Mouse (Mus musculus) megakaryocyte, embryonic 14.5 days (primary cell): ENCODE measurements at regions not wholly inside any gene's neighbourhood (a gene's known extent, or its start where the extent isn't known, plus 50 kb on each side); places are given as distances from the start of the nearest gene placed in this dataset.

ENCODE experiments used
- H3K27me3 ChIP-seq: replicated peaks from 2 replicates; pipeline ENCODE3; 2012; ENCODE audit warnings: inconsistent platforms
- H3K36me3 ChIP-seq: replicated peaks from 2 replicates; pipeline ENCODE3; 2012; ENCODE audit warnings: low read length, inconsistent platforms, mixed read lengths
- H3K4me1 ChIP-seq: 2 replicates; pipeline ENCODE4 v1.6.1; 2012; ENCODE audit warnings: inconsistent platforms
- H3K4me3 ChIP-seq: replicated peaks from 2 replicates; pipeline ENCODE3; 2012; ENCODE audit warnings: moderate library complexity, mild to moderate bottlenecking, inconsistent platforms
- H3K9me3 ChIP-seq: 2 replicates; pipeline ENCODE4 v1.6.1; 2012; ENCODE audit warnings: inconsistent platforms
- FLI1 ChIP-seq: IDR thresholded peaks from 2 replicates; pipeline ENCODE4 v1.6.1; 2012; ENCODE audit warnings: low read length, inconsistent platforms, mixed read lengths
- GATA1 ChIP-seq: IDR thresholded peaks from 3 replicates; pipeline ENCODE4 v1.6.1; 2012; ENCODE audit warnings: mixed read lengths, low read length, inconsistent platforms, borderline replicate concordance

DNA sequence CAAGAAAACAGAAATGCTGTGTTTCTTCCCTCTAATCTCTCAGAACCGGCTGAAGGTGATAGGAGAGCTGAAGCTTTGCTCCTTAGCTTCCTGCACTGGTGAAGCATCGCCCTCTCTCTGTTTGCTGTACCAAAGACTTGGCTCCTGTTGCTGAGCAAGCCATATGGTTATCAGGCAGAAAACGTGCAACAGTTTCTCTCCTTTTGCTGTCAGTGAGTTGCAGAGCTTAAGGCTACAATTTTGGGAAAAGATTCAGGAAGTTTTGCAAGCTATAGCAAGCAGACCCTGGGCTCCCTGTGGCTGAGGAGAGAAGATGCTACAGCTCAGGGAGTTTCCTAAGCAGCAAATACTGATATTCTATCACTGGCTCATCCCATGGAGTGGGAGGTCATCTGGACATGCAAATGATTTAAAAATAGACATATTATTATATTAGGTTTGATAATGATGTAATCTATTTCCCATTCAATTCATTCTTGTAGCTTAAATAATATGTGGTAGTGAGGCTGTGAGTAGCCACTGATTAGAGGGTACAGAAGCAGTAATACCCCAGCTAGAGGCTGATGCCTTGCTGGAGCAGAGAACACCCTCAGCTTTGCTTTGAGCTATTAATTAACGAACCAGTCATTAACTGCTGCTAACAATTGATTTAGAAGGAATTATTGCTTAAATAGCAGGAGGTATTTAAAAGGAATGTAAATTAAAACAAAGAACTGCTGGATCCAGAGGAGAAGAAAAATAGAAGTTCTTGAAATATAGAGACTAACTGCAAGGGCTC is 240.1 kb upstream of the Emcn start:
- Histone ChIP-seq H3K27me3 (no peaks in the 10 kb centered on the region), H3K36me3 (no peaks in the 10 kb centered on the region), H3K9me3 (no peaks in the 10 kb centered on the region), H3K4me1 (no peaks in the 10 kb centered on the region), H3K4me3 (no peak overlapping the region)
- TF ChIP-seq FLI1 (no peak), GATA1 (no peak)

DNA sequence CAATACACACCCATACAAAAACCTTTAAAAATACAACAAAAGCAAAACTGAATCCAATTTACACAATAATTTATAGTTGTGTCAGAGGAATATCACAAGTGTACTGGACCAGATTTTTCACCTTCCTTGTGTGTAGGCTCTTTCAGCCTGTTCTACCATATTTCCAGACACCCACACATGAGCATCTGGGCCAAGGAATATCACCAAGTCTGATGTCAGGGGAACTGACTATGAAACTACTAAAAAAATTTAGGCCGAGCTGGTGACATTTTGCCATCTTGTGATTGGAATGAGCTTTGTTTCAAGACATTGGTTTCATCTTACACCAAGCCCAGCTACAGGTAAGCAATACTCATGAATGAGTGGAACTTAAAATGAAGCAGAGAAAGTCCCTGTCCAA is 234.9 kb upstream of the Emcn start:
- Histone ChIP-seq H3K27me3 (no peaks in the 10 kb centered on the region), H3K4me1 (no peaks in the 10 kb centered on the region), H3K9me3 (0 out of 2 replicates have a peak, but pooled peaks cover 3% of the 10 kb centered on the region), H3K4me3 (no peak overlapping the region), H3K36me3 (no peaks in the 10 kb centered on the region)
- TF ChIP-seq FLI1 (no peak), GATA1 (no peak)

DNA sequence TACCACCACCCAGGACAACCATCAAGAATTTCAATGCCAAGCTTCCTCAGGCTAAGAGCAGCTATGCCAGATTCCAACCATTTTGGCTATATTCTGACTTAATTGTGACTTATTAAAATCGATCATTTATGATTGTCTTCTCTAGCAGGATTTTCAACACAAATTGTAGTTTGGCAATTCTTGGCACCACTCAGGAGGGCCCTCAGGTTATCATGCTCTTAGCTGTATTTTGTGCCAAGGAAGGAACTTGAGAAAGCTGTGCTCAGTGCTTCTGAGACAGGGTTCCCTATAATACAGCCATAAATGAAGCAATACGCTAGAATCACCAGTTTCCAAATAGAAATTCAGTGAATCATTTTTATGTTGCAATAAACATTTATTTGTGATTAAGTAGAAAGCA is 232.7 kb upstream of the Emcn start:
- TF ChIP-seq FLI1 = no peak
- TF ChIP-seq GATA1 = no peak
- Histone ChIP-seq H3K4me3 (no peak overlapping the region), H3K4me1 (no peaks in the 10 kb centered on the region), H3K36me3 (no peaks in the 10 kb centered on the region), H3K9me3 (0 out of 2 replicates have a peak, but pooled peaks cover 3% of the 10 kb centered on the region), H3K27me3 (no peaks in the 10 kb centered on the region)

DNA sequence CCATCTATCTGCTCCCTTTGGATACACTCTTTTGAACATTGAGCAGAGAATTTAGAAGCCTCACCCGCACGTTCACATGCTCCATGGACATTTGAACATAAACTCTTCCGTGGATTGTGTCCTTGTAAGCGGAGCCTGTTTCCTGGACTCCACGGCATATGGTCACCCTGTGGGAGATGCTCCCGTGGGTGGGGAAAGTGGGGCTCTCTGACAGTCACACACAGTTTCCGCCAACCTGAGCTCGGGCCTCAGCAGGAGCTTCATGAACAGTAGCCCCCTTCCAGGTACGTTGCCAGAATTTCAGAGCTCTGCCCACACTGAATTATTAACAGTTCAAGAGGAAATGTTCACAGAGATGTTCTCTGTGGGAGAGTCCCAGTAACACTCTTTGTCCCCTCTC is 231.1 kb upstream of the Emcn start:
- no peaks in the 10 kb centered on the region for H3K36me3 ChIP-seq
- H3K4me1 ChIP-seq = no peaks in the 10 kb centered on the region
- no peaks in the 10 kb centered on the region for H3K27me3 ChIP-seq
- H3K9me3 ChIP-seq = 0 out of 2 replicates have a peak, but pooled peaks cover 3% of the 10 kb centered on the region
- H3K4me3 ChIP-seq = no peak overlapping the region
- TF ChIP-seq GATA1 = no peak

DNA sequence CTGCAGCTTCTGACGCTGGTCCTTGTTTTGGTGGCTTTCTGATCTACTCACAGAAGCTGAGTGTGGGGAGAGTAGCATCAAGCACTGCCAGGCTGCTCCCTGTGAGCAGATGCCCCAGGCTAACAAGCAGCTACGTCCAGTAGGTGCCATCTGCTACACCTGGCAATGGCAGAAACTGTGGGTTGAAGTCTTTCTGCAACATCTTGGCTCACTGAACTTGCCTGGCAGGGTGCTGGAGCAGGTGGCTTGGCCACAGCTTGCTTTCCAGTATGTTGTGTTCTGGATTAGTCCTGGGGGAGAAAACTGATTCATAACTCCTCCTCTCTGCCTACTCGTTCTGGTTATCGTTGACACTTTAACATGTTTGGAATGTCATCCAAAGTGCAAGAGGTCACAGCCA is 230.4 kb upstream of the Emcn start:
- no peaks in the 10 kb centered on the region for H3K4me1 ChIP-seq
- no peak for TF ChIP-seq GATA1
- TF ChIP-seq FLI1 = no peak
- H3K9me3 ChIP-seq = 0 out of 2 replicates have a peak, but pooled peaks cover 3% of the 10 kb centered on the region
- no peak overlapping the region for H3K4me3 ChIP-seq
- no peaks in the 10 kb centered on the region for H3K36me3 ChIP-seq
- H3K27me3 ChIP-seq = no peaks in the 10 kb centered on the region

DNA sequence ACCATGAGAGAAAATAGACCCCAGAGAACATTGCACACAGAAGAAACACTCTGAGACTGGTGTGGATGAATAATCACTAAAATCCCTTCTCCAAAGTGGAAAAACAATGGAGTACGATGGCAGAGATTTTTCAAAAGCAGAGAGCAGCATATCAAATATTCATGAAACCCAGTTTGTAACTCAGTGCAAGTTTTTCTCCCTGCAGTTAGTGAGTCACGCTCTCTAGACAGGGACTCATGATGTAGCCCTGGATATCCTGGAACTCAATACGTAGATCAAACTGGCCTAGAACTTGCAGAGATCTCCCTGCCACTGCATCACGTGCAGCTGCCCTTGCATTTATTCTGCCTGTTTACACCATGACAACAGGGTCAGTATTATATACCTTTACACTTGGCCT is 210.9 kb upstream of the Emcn start:
- no peak overlapping the region for H3K4me3 ChIP-seq
- H3K36me3 ChIP-seq = no peaks in the 10 kb centered on the region
- TF ChIP-seq FLI1 (no peak), GATA1 (no peak)
- no peaks in the 10 kb centered on the region for H3K9me3 ChIP-seq
- H3K4me1 ChIP-seq = no peaks in the 10 kb centered on the region
- peaks cover 2% of the 10 kb centered on the region for H3K27me3 ChIP-seq

DNA sequence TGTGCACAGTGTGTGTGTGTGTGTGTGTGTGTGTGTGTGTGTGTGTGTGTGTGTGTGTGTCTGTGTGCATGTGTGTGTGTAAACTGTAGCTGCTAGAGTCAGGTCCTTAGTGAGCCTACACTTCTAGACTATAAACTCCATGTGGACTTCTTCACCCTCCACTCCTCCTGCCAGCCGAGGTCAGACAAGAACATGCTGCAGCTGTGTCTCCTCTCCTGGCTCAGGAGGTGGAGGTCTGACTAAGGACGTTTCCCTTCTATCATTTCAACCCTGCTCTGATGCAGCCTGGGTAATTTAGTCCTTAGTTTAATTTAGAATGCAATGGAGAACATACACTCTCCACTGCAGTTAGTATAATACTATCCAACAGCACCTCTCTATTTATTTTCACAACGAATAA is 198.8 kb upstream of the Emcn start:
- H3K9me3 ChIP-seq = no peaks in the 10 kb centered on the region
- H3K27me3 ChIP-seq = no peaks in the 10 kb centered on the region
- H3K4me3 ChIP-seq = no peak overlapping the region
- H3K4me1 ChIP-seq = peaks cover 4% of the 10 kb centered on the region; the same call in 1 of the 2 replicates
- no peak for TF ChIP-seq FLI1
- no peak for TF ChIP-seq GATA1
- no peaks in the 10 kb centered on the region for H3K36me3 ChIP-seq

DNA sequence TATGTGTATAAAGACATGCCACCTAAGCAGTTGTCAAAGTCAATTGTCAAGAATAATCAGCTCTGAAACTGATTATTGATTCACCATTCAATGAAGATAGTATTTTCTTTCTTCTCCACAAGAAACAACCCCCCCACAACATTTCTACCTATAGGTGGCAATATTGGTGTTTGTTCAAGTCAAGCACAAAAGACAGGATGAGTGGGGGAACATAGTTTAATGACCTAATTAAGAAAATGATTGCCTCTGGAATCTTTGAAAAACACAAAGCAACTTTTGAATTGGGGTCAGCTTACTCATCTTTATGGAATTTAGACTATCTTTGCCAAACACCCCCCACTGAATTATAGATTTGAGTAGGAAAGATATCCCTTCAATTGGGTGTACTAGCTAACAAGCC is 194.8 kb upstream of the Emcn start:
- Histone ChIP-seq H3K4me3 (no peak overlapping the region), H3K9me3 (no peaks in the 10 kb centered on the region), H3K36me3 (no peaks in the 10 kb centered on the region), H3K27me3 (no peaks in the 10 kb centered on the region), H3K4me1 (peaks cover 22% of the 10 kb centered on the region)
- TF ChIP-seq FLI1 = no peak
- TF ChIP-seq GATA1 = no peak

DNA sequence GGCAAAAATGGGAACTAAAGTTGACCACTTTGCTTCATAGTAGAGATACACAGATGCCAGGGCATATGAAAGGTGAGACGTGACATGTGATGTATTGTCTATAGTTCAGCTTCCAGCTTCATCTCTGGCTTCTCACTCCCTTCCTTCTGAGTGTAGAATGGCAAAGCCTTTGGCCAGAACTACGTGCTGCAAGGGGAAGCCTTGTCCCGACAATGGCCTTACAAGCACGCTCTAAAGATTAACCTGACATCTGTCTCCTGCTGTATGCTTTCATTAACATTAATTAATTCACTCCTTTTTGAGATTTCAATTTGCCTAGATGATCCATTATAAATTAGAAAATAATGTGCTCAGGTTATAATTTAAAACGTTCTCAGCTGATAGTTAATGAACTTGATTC is 193.5 kb upstream of the Emcn start:
- Histone ChIP-seq H3K9me3 (no peaks in the 10 kb centered on the region), H3K4me3 (no peak overlapping the region), H3K4me1 (peaks cover 30% of the 10 kb centered on the region), H3K36me3 (no peaks in the 10 kb centered on the region), H3K27me3 (no peaks in the 10 kb centered on the region)
- TF ChIP-seq FLI1 = no peak
- TF ChIP-seq GATA1 = no peak

DNA sequence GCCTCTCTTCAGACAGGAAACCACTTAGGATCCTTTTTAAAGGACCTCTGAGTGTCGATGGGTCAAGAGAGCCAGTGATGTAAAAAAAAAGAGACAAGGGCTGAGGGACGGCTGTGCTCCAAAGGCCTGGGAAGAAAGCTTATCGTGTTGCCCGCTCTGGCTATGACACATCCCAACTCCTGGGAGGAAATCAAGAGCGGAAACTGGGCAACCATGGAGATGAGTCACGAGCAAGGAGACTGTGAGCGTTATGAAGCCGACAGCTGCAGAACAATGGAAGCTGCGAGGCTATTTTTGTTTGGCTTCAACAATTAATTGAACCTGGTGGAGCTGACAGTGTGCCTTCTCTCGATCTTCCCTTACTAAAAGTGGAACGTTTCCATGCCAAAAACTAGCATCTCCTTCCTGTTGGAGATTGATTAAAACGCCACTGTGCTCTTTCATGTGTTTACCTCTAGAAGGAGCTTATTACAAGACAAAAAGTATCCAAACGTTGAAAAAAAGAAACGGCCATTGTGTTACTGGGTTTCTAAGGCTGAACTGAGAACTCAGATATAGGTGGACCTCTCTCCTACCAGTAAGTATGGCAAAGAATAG is 190.4 kb upstream of the Emcn start:
- H3K4me1 ChIP-seq = peaks cover 45% of the 10 kb centered on the region
- no peaks in the 10 kb centered on the region for H3K27me3 ChIP-seq
- TF ChIP-seq GATA1 (no peak), FLI1 (no peak)
- no peaks in the 10 kb centered on the region for H3K9me3 ChIP-seq
- H3K36me3 ChIP-seq = no peaks in the 10 kb centered on the region
- H3K4me3 ChIP-seq = peak overlapping the region; percentile 74

DNA sequence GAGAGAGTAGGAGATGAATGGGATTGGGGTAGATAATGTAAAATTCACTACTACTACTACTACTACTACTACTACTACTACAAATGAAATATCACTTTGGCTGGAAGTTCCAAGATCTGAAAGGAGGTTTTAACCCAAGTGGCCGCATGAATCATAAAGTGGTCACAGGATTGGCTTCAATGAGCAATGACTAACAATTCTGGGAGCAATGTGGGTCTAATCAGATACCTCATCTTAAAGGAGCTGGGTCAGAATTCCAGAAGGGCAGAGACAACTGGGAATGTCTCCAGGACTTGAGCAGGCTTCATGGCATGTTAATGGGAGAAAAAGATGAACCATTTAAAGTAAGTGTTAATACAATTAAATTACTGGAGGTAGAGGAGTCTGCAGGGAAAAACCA is 189.4 kb upstream of the Emcn start:
- Histone ChIP-seq H3K36me3 (no peaks in the 10 kb centered on the region), H3K9me3 (no peaks in the 10 kb centered on the region), H3K4me3 (no peak overlapping the region), H3K4me1 (peaks cover 47% of the 10 kb centered on the region), H3K27me3 (no peaks in the 10 kb centered on the region)
- no peak for TF ChIP-seq GATA1
- TF ChIP-seq FLI1 = no peak
